Mouse (Mus musculus): ENCODE data around the gene Chmp6. TPM values are rescaled to one million over a fixed set of nuclear protein-coding genes. Genes with fewer than 3 reads are reported as not detected.
A peak's percentile ranks its signal among the peaks of the same experiment; 100 is the strongest.

Chmp6 gene
- 10 to 100 TPM; 51.4 to 54.3 TPM for total RNA-seq (2021)
- long read RNA-seq, experiment 1, transcript Chmp6-201 (8 exons, 1,557 nt): major isoform, 58 of 64 reads
- long read RNA-seq, experiment 1, partial matches to known transcripts: 1 of 64 reads
- long read RNA-seq, experiment 1, other reads (novel, unspliced or antisense): 5 of 64 reads
- long read RNA-seq, experiment 2, transcript Chmp6-201 (8 exons, 1,557 nt): major isoform, 98 of 116 reads
- long read RNA-seq, experiment 2, partial matches to known transcripts: 5 of 116 reads
- long read RNA-seq, experiment 2, other reads (novel, unspliced or antisense): 12 of 116 reads

DNA sequence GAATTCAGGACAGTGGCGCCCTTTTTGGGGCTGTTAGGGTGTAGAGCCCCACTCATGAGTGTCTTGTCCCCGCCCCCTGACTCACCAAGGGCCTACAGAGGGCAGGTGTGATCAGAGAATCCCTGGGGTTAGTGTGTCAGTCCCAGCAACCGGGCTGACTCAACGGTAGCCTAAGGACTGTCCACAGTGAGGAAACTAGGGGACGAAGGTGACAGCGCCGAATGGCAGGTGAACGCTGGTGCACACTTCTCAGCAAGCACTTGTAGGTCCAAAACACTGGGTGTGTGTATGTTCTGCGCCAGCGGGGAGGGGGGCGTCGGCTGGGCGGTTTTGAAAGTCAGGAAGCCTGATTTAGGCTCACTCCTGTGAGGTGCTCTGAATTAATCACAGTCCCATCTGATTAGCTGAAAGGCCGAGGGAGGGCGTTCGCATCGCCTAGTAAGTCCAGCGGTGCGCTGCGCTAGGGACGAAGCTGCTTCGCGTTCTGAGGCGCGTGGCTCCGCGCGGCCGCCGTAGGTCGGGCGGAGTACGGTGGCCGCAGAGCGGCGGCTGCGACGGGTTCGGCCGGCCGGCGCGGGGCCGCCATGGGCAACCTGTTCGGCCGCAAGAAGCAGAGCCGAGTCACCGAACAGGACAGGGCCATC, at the start of gene Chmp6:
TSS of gene Chmp6 (plus strand) at position 151 of the 644 bp plus-strand sequence.
- peak; percentile 76 to 92 for DNase-seq (ENCODE audit: low spot score in 2 of 2)

DNA sequence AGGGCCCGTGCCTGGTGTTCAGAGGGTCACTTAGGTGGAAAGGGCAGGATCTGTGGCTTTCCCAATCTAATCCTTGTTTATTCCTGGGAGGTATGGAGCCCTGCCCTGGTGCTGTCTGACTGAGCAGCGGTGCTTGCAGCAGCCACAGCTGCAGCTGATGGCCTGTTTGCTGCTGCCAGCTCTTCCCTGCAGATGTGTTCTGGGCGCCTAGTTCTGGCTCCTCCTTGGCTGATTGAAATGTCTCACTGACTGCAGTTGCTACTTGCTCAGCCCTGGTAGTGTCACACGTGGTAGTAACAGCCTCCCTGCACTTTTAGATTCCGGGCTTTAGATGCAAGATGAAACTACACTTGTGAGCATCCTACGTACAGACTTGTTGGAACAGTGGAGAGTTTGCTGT, 46.4 kb upstream of the Chmp6 start:
- DNase-seq (ENCODE audit: low spot score in 2 of 2): no peak

- DNase-seq (ENCODE audit: low spot score in 2 of 2): no peak
These were observed 45.1 kb upstream of the Chmp6 start for GRCm38 (mm10) chr11:119868138-119868537.

GRCm38 (mm10) chr11:119868556-119868955, 44.7 kb upstream of the Chmp6 start:
- DNase-seq (ENCODE audit: low spot score in 2 of 2): no peak

- DNase-seq (ENCODE audit: low spot score in 2 of 2): no peak
These were observed 42.1 kb upstream of the Chmp6 start for GRCm38 (mm10) chr11:119871141-119871540.

DNA sequence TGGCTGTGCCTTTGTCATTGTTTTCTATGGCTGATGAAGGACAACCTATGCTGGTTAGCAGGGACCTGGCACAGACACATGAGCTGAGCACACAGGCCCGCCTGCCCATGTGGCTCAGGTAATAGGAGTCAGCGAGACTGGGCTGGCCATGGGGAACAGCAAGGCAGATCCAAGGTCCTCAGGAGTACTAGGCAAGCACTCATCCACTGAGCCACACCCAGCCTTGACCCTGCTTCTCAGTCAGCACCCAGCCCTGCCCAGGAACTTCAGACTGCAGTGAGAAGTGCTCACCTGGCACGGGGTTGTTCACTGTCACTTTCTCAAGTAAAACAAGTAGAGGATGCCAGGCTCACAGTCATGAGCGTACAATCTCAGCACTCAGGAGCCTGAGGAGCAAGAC, 39.6 kb upstream of the Chmp6 start:
- DNase-seq (ENCODE audit: low spot score in 2 of 2): no peak

GRCm38 (mm10) chr11:119874841-119875240, 38.4 kb upstream of the Chmp6 start:
- DNase-seq (ENCODE audit: low spot score in 2 of 2): no peak

- DNase-seq (ENCODE audit: low spot score in 2 of 2): no peak
These were observed 37.6 kb upstream of the Chmp6 start for GRCm38 (mm10) chr11:119875685-119876084.

DNA sequence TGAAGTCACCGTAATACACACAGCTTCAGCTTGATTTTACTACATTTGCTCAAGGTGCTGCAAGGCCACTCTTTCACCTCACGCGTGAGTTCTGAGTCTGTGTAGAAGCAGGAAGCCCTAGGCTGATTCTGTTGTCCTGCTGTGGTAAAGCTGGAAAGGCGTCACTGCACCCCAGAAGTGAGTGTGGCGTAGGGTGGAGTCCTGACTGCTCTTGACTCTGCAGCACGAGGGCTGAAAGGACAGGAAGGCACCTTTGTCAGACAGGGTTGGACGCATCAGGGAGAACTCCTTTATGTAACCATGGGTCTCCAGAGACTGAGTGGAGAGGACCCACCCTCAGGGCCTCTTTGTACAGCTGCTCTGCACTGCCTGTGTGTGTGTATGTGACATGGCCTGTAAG, 36.1 kb upstream of the Chmp6 start:
- no peak for DNase-seq (ENCODE audit: low spot score in 2 of 2)

DNA sequence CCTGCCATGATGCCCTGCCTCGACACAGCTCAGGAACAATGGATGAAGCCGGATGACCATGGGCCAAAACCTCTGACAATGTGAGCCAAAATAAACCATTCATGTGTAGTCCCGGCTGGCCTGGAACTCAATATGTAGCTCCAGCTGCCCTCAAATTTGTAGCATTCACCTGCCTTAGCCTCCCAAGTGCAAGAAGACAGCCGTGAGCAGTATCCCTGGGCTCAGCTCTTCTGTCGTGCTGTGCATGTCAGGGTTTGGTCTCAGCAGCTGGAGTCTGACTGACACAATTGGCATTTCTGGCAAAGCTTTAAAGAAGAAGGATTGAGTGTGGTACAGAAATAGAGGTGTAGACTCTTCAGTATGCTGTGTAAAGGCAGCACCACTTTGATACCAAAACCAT, 33.7 kb upstream of the Chmp6 start:
- DNase-seq (ENCODE audit: low spot score in 2 of 2): no peak

- no peak for DNase-seq (ENCODE audit: low spot score in 2 of 2)
These were observed 29.6 kb upstream of the Chmp6 start for GRCm38 (mm10) chr11:119883646-119884045.

GRCm38 (mm10) chr11:119889966-119890365, 23.3 kb upstream of the Chmp6 start:
- DNase-seq (ENCODE audit: low spot score in 2 of 2): no peak

- no peak for DNase-seq (ENCODE audit: low spot score in 2 of 2)
These were observed 21.5 kb upstream of the Chmp6 start for GRCm38 (mm10) chr11:119891601-119892215.

DNA sequence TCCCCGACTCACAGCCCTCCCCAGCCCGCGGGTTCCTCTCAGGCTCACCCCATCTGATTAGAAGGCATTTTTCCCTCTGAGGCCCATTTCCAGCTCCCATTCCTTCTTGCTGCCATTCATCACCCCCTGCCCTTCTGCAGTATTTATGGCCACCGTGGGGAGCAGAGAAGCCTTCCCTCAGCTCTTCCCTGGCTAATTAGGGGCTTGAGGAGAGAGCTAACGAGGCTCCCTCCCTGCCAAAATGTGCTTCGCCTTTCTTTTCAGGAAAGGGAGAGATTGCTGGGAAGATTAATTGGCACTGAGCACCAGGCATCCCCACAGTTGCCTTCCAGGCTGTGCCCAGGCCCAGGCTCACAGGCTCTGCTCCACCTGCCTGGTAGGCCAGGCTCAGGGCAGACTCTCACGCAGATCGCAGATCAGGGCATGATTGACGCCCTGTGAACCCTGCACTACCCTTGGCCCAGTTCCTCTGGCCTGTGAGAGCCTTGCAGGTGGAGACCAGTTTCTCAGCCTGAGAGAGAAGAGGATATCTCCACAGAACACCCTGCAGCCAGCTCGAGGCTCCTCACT, 19.5 kb upstream of the Chmp6 start:
- no peak for DNase-seq (ENCODE audit: low spot score in 2 of 2)

DNA sequence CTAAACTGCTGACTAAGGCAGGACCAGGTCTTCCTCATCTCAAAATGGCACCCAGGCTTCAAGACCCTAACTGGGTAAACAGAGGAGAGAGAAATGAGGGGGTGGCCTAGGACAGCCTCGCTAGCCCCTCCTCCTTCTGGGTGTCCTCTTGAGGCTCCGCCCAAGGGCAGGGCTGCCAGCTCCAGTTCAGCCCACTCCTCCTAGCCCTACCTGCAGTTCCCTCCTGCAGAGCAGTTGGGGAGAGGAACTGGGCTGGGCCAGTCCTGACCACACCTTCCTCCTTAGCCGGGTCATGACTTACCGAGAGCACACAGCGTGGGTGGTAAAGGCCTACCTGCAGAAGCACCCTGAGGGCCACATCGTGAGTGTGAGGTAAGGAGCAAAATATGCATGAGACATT, 18.6 kb upstream of the Chmp6 start:
- no peak for DNase-seq (ENCODE audit: low spot score in 2 of 2)

DNA sequence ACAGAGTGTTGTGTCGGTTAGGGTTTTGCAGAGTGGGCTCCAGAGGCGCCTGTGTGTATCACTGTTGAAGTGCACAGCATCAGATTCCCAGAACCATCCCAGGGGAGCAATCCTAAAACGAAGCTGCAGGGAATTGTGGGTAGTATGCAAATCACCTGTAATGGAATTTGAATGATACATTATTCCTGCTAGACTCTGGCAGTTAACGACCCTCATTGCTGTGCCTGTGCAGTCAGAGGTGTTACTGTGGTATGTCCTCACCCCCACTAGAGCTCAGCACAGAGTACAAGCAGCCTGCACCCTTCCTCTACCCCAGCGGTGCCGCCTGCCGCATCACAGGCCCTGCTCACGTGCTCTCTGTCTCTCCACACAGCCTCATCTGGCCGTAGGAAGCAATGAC, 16.2 kb upstream of the Chmp6 start:
- DNase-seq (ENCODE audit: low spot score in 2 of 2): no peak

DNA sequence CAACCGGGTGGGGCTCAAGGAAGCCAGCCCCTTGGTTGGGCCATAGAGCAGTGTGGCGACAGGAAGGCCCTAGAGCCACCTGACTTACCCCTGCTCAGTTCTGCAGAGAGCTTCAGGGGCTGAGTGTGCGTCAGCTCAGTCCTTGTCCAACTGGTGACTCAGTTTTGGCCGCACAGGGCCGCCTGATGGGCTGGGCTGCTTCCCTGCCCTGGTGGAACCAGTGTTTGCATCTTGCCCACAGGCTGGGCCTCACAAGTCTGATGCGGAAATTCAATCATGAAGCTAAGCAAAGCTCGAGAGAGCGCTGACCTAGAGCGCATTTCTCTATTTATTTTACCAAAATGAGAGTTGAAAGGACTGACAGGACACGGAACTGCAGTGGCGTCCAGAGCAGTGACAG, 14.3 kb upstream of the Chmp6 start:
- no peak for DNase-seq (ENCODE audit: low spot score in 2 of 2)

DNA sequence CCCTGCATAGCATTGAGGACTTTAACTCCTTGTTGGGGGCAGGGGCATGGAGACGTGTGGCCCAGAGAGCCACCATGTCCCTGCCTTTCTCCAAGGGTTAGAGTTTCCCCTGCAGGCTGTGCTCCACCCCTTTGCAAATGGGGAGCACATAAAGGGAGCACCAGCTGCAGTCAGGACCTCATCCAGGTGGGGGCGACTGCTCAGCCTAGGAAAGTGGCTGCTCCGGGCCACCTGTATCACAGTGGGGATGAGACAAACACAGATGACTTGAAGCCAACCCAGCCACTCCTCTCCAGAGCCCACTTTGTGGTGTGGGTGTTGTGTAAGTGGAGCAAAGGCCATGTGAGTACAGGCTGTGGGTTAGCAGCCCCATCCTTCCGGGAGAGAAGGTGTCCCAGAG, 12.1 kb upstream of the Chmp6 start:
- DNase-seq (ENCODE audit: low spot score in 2 of 2): no peak

GRCm38 (mm10) chr11:119902891-119903290, 10.3 kb upstream of the Chmp6 start:
- no peak for DNase-seq (ENCODE audit: low spot score in 2 of 2)

- DNase-seq (ENCODE audit: low spot score in 2 of 2): no peak
These were observed 8.5 kb upstream of the Chmp6 start for GRCm38 (mm10) chr11:119904621-119905286.

DNA sequence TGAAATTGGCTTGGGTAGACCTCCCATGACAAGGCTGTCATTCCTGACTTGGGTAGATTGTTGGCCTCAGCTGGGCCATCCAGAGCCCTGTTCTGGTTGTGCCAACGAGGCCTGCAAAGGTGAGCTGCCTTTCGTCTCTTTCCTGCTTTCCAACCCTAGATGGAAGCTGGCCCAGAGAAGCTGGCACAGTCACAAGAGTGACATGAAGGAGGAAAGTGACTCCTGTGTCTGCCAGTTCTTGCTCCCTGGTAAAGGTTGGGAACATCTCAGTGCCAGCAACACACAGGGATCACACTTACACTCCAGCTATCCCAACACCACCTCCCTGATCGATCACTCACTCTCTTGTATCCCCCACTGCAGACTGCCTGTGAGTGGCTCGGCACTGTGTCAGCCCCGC, 7.4 kb upstream of the Chmp6 start:
- DNase-seq (ENCODE audit: low spot score in 2 of 2): no peak
